Comparison of ENCODE assay signal across 8 mouse cellular contexts in genomic region chr5:34326875-34327576, GRCm38 (mm10). TPM values are rescaled to one million over a fixed set of nuclear protein-coding genes. Genes with fewer than 3 reads are reported as not detected.
DNase-seq lines count a peak whose midpoint lies in the region; ATAC-seq lines count a peak whose summit lies in the region.

No protein-coding gene starts in this region.

- peaks cover 4% of the 10 kb centered on the region for H3K27me3 ChIP-seq in megakaryocyte, embryonic 14.5 days (replicated peaks)
- peaks cover 11% of the 10 kb centered on the region; the same call in 1 of the 2 replicates for H3K27me3 ChIP-seq in heart, embryonic 13.5 days (replicated peaks)

- no peak for ATAC-seq in megakaryocyte, adult 5-6 weeks (ENCODE audit: poor library complexity, severe bottlenecking)
- ATAC-seq in heart, embryonic 13.5 days (ENCODE audit: extremely low read depth, insufficient number of reproducible peaks, low FRiP score, low TSS enrichment): peak; percentile 31; the same call in 1 of the 2 replicates
- ATAC-seq in erythroid progenitor cell, adult 5-6 weeks (replicated peaks; ENCODE audit: low FRiP score, poor library complexity, severe bottlenecking): no peak

- peaks cover 15% of the 10 kb centered on the region for H3K36me3 ChIP-seq in megakaryocyte, embryonic 14.5 days (replicated peaks; ENCODE audit: low read length)
- no peaks in the 10 kb centered on the region for H3K36me3 ChIP-seq in heart, embryonic 13.5 days

- peaks cover 55% of the 10 kb centered on the region for H3K4me1 ChIP-seq in megakaryocyte, embryonic 14.5 days
- H3K4me1 ChIP-seq in heart, embryonic 13.5 days: peaks cover 16% of the 10 kb centered on the region

- H3K9ac ChIP-seq in heart, embryonic 13.5 days: peak overlapping the region; percentile 78

- H3K27ac ChIP-seq in heart, embryonic 13.5 days (replicated peaks): no peak overlapping the region

- H3K4me3 ChIP-seq in megakaryocyte, embryonic 14.5 days (replicated peaks): peak overlapping the region; percentile 42
- peak overlapping the region; percentile 46 for H3K4me3 ChIP-seq in heart, embryonic 13.5 days

- peak overlapping the region; percentile 73 for H3K4me2 ChIP-seq in heart, embryonic 13.5 days

- 9% methylated on average over 31 of the region's 31 CpGs for WGBS in heart, embryonic 13.5 days

- DNase-seq in cerebellum, postnatal 4 days (ENCODE audit: low spot score in 2 of 2): peak; percentile 26
- peak; percentile 14 to 17 for DNase-seq in layer of hippocampus, postnatal 36 days
- peak; percentile 12 for DNase-seq in lung, postnatal 36 days
- DNase-seq in right cerebral cortex, adult 2 months (ENCODE audit: low spot score in 2 of 2): peak; percentile 15 to 24

- peaks cover 5% of the 10 kb centered on the region; the same call in 1 of the 2 replicates for H3K9me3 ChIP-seq in megakaryocyte, embryonic 14.5 days
- 0 out of 2 replicates have a peak, but pooled peaks cover 4% of the 10 kb centered on the region for H3K9me3 ChIP-seq in heart, embryonic 13.5 days

RNA-seq across cellular contexts. Expression of gene Rnf4, which starts 9.1 kb away (rescaled TPM):
- 6.2 and 26.8 TPM in 2 replicates for polyA plus RNA-seq in megakaryocyte, embryonic 14.5 days (2012; ENCODE audit: insufficient read depth, low replicate concordance)
- total RNA-seq in megakaryocyte, adult 5-6 weeks (2015): 75.7 and 86.1 TPM in 2 replicates
- 79.6 and 82.8 TPM in 2 replicates for total RNA-seq in megakaryocyte, adult 5-6 weeks (2017)
- polyA plus RNA-seq in heart, embryonic 13.5 days (2015; fragmentation: Nextera tagmentation; extraction: Ambion mirVana): 109 and 110 TPM in 2 replicates
- 10 to 100 TPM; 84.8 to 85.9 TPM for total RNA-seq in layer of hippocampus, postnatal 36 days (2021)
- 105 and 141 TPM in 2 replicates for total RNA-seq in erythroid progenitor cell, adult 5-6 weeks (2015; ENCODE audit: low replicate concordance)
- total RNA-seq in erythroid progenitor cell, adult 5-6 weeks (2017; ENCODE audit: low replicate concordance): 134 and 143 TPM in 2 replicates

RNA-seq across cellular contexts. Expression of gene Cfap99, which starts 38.6 kb away (rescaled TPM):
- polyA plus RNA-seq in megakaryocyte, embryonic 14.5 days (2012; ENCODE audit: insufficient read depth, low replicate concordance): 0.15 TPM in 1 of 2 replicates, not detected in the other
- 0.56 and 0.57 TPM in 2 replicates for total RNA-seq in megakaryocyte, adult 5-6 weeks (2015)
- total RNA-seq in megakaryocyte, adult 5-6 weeks (2017): 1.2 and 1.9 TPM in 2 replicates
- polyA plus RNA-seq in heart, embryonic 13.5 days (2015; fragmentation: Nextera tagmentation; extraction: Ambion mirVana): not detected in 2 replicates
- under 1 TPM; 0.32 to 0.40 TPM for total RNA-seq in layer of hippocampus, postnatal 36 days (2021)
- total RNA-seq in erythroid progenitor cell, adult 5-6 weeks (2015; ENCODE audit: low replicate concordance): not detected in 2 replicates
- total RNA-seq in erythroid progenitor cell, adult 5-6 weeks (2017; ENCODE audit: low replicate concordance): not detected in 2 replicates

RNA-seq across cellular contexts. Expression of gene Zfyve28, which starts 38.8 kb away (rescaled TPM):
- polyA plus RNA-seq in megakaryocyte, embryonic 14.5 days (2012; ENCODE audit: insufficient read depth, low replicate concordance): 0.37 and 4.0 TPM in 2 replicates
- 2.3 and 3.8 TPM in 2 replicates for total RNA-seq in megakaryocyte, adult 5-6 weeks (2015)
- total RNA-seq in megakaryocyte, adult 5-6 weeks (2017): 4.8 and 5.5 TPM in 2 replicates
- 0.07 and 0.19 TPM in 2 replicates for polyA plus RNA-seq in heart, embryonic 13.5 days (2015; fragmentation: Nextera tagmentation; extraction: Ambion mirVana)
- total RNA-seq in layer of hippocampus, postnatal 36 days (2021): 10 to 100 TPM; 32.0 to 33.1 TPM
- total RNA-seq in erythroid progenitor cell, adult 5-6 weeks (2015; ENCODE audit: low replicate concordance): not detected in 2 replicates
- total RNA-seq in erythroid progenitor cell, adult 5-6 weeks (2017; ENCODE audit: low replicate concordance): 0.30 TPM in 1 of 2 replicates, not detected in the other

RNA-seq across cellular contexts. Expression of gene Fam193a, which starts 42.7 kb away (rescaled TPM):
- polyA plus RNA-seq in megakaryocyte, embryonic 14.5 days (2012; ENCODE audit: insufficient read depth, low replicate concordance): 6.6 and 13.3 TPM in 2 replicates
- total RNA-seq in megakaryocyte, adult 5-6 weeks (2015): 33.4 and 40.0 TPM in 2 replicates
- 43.0 and 44.8 TPM in 2 replicates for total RNA-seq in megakaryocyte, adult 5-6 weeks (2017)
- 7.5 and 7.8 TPM in 2 replicates for polyA plus RNA-seq in heart, embryonic 13.5 days (2015; fragmentation: Nextera tagmentation; extraction: Ambion mirVana)
- 10 to 100 TPM; 41.3 to 42.7 TPM for total RNA-seq in layer of hippocampus, postnatal 36 days (2021)
- total RNA-seq in erythroid progenitor cell, adult 5-6 weeks (2015; ENCODE audit: low replicate concordance): 59.1 and 67.1 TPM in 2 replicates
- total RNA-seq in erythroid progenitor cell, adult 5-6 weeks (2017; ENCODE audit: low replicate concordance): 48.8 and 89.6 TPM in 2 replicates

Comparison
In these comparisons a context has a peak if more than half of its experiments do, and no peak if none do; other contexts are left out.
1. RNA of gene Zfyve28, which starts 38.8 kb away (total RNA-seq): 32.0 to 33.1 TPM in layer of hippocampus, postnatal 36 days; 2.3 to 5.5 TPM in megakaryocyte, adult 5-6 weeks and 0.30 TPM in erythroid progenitor cell, adult 5-6 weeks; every median in the first group is over 4 times any median in the second.
2. Peak in every context shown above with its lines, with median percentiles within 50 percentile points of each other: DNase-seq.